Mouse (Mus musculus): ENCODE results near the gene Kdelc2. TPM values are rescaled to one million over a fixed set of nuclear protein-coding genes. Genes with fewer than 3 reads are reported as not detected.

Kdelc2 gene
- 29.6 and 31.4 TPM in 2 replicates for polyA plus RNA-seq (2015; fragmentation: Nextera tagmentation; extraction: Ambion mirVana)

- peak within 1 kb of the TSS; percentile 77 for H3K4me2 ChIP-seq (replicated peaks)
- WGBS, result under 1% methylated on average over 75 of the region's 75 CpGs
- no peaks in the 10 kb centered on the region for H3K27me3 ChIP-seq
- peak; percentile 95 for ATAC-seq (ENCODE audit: insufficient number of reproducible peaks, low FRiP score, low TSS enrichment, low read depth)
- H3K36me3 ChIP-seq, result 0 out of 2 replicates have a peak, but pooled peaks cover 4% of the 10 kb centered on the region
- peak within 1 kb of the TSS; percentile 92 for H3K9ac ChIP-seq
- H3K4me1 ChIP-seq, result peaks cover 6% of the 10 kb centered on the region; the same call in 1 of the 2 replicates
- peak within 1 kb of the TSS; percentile 98 for H3K27ac ChIP-seq (replicated peaks)
- H3K9me3 ChIP-seq (replicated peaks), result no peaks in the 10 kb centered on the region
- H3K4me3 ChIP-seq (replicated peaks), result peak within 1 kb of the TSS; percentile 67
Measured at GRCm38 (mm10) chr9:53383951-53384866, at the start of gene Kdelc2. TSS of gene Kdelc2 (plus strand) at chr9:53384025.

DNA sequence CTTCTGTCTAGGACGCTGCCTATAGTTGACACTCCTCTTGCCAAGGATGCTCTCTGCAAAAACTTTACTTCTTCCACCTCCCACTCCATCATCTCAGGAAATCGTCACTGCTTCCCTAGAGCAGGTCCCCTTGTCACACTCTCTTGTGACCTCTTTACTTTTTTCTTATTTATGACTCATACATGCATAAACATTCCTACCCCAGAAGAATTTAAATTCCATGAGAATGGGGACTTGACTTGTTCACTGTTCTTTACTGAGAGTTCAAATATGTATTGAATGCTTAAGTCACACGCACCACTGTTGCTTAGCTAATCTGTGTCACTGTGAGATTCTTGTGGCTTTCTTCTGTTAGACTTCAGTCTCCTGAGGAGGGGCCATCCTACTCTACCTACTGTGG lies 48.7 kb upstream of the Kdelc2 start:
- no peak overlapping the region for H3K4me2 ChIP-seq (replicated peaks)
- no peaks in the 10 kb centered on the region for H3K36me3 ChIP-seq
- ATAC-seq (ENCODE audit: insufficient number of reproducible peaks, low FRiP score, low TSS enrichment, low read depth), result no peak
- H3K27ac ChIP-seq (replicated peaks), result no peak overlapping the region
- H3K4me3 ChIP-seq (replicated peaks), result no peak overlapping the region
- no peaks in the 10 kb centered on the region for H3K27me3 ChIP-seq
- 78% methylated on average over 3 of the region's 3 CpGs for WGBS
- H3K4me1 ChIP-seq, result no peaks in the 10 kb centered on the region
- no peaks in the 10 kb centered on the region for H3K9me3 ChIP-seq (replicated peaks)
- no peak overlapping the region for H3K9ac ChIP-seq

GRCm38 (mm10) chr9:53339603-53340002 lies 44.2 kb upstream of the Kdelc2 start:
- no peak for ATAC-seq (ENCODE audit: insufficient number of reproducible peaks, low FRiP score, low TSS enrichment, low read depth)
- 73% methylated on average over 7 of the region's 7 CpGs for WGBS
- Histone ChIP-seq H3K36me3 (no peaks in the 10 kb centered on the region), H3K9ac (no peak overlapping the region), H3K9me3 (replicated peaks) (no peaks in the 10 kb centered on the region), H3K4me1 (peaks cover 5% of the 10 kb centered on the region; the same call in 1 of the 2 replicates), H3K27ac (replicated peaks) (no peak overlapping the region), H3K4me3 (replicated peaks) (no peak overlapping the region), H3K27me3 (no peaks in the 10 kb centered on the region), H3K4me2 (replicated peaks) (no peak overlapping the region)

GRCm38 (mm10) chr9:53340328-53340916 lies 43.4 kb upstream of the Kdelc2 start:
- ATAC-seq (ENCODE audit: insufficient number of reproducible peaks, low FRiP score, low TSS enrichment, low read depth), result no peak
- peak overlapping the region; percentile 61; the same call in 1 of the 2 replicates for H3K27ac ChIP-seq (replicated peaks)
- peaks cover 5% of the 10 kb centered on the region; the same call in 1 of the 2 replicates for H3K4me1 ChIP-seq
- H3K4me2 ChIP-seq (replicated peaks), result peak overlapping the region; percentile 72
- peak overlapping the region; percentile 47 for H3K4me3 ChIP-seq (replicated peaks)
- H3K9me3 ChIP-seq (replicated peaks), result no peaks in the 10 kb centered on the region
- WGBS, result 35% methylated on average over 17 of the region's 17 CpGs
- H3K27me3 ChIP-seq, result no peaks in the 10 kb centered on the region
- H3K9ac ChIP-seq, result no peak overlapping the region
- no peaks in the 10 kb centered on the region for H3K36me3 ChIP-seq

DNA sequence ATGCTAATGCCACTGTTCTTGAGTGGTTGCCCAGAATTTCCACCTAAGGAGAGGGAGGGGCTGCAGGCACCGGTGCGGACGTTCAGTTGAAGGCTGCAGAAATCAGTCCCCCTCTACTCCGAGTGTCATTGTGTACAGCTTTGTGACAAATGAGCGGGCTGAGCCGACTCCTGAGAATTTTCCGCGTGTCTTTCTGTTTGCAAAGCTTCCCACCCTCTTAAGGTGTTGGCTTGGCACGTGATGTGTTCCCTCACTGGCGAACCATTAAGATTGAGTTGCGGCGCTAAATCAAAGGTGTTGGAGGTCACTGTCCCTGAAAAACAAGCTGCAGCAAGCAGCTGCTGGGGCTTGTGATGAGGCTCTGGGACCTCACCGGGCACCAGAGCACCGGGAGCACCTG lies 42.9 kb upstream of the Kdelc2 start:
- no peaks in the 10 kb centered on the region for H3K36me3 ChIP-seq
- peak overlapping the region; percentile 72 for H3K4me2 ChIP-seq (replicated peaks)
- peak overlapping the region; percentile 47 for H3K4me3 ChIP-seq (replicated peaks)
- peaks cover 5% of the 10 kb centered on the region; the same call in 1 of the 2 replicates for H3K4me1 ChIP-seq
- H3K27me3 ChIP-seq, result no peaks in the 10 kb centered on the region
- 11% methylated on average over 14 of the region's 14 CpGs for WGBS
- H3K27ac ChIP-seq (replicated peaks), result peak overlapping the region; percentile 61
- H3K9ac ChIP-seq, result 0 out of 2 replicates have a peak overlapping the region, but pooled peaks have one; percentile 7
- ATAC-seq (ENCODE audit: insufficient number of reproducible peaks, low FRiP score, low TSS enrichment, low read depth), result no peak
- H3K9me3 ChIP-seq (replicated peaks), result no peaks in the 10 kb centered on the region

GRCm38 (mm10) chr9:53341981-53342380 lies 41.8 kb upstream of the Kdelc2 start:
- H3K36me3 ChIP-seq, result no peaks in the 10 kb centered on the region
- peak overlapping the region; percentile 47 for H3K4me3 ChIP-seq (replicated peaks)
- no peak for ATAC-seq (ENCODE audit: insufficient number of reproducible peaks, low FRiP score, low TSS enrichment, low read depth)
- no peaks in the 10 kb centered on the region for H3K9me3 ChIP-seq (replicated peaks)
- H3K27ac ChIP-seq (replicated peaks), result no peak overlapping the region
- H3K27me3 ChIP-seq, result no peaks in the 10 kb centered on the region
- WGBS, result 66% methylated on average over 3 of the region's 3 CpGs
- H3K9ac ChIP-seq, result no peak overlapping the region
- peak overlapping the region; percentile 72 for H3K4me2 ChIP-seq (replicated peaks)
- H3K4me1 ChIP-seq, result peaks cover 5% of the 10 kb centered on the region; the same call in 1 of the 2 replicates

GRCm38 (mm10) chr9:53344646-53345432 lies 39.0 kb upstream of the Kdelc2 start:
- ATAC-seq (ENCODE audit: insufficient number of reproducible peaks, low FRiP score, low TSS enrichment, low read depth), result no peak
- H3K4me1 ChIP-seq, result peaks cover 5% of the 10 kb centered on the region; the same call in 1 of the 2 replicates
- 78% methylated on average over 9 of the region's 9 CpGs for WGBS

DNA sequence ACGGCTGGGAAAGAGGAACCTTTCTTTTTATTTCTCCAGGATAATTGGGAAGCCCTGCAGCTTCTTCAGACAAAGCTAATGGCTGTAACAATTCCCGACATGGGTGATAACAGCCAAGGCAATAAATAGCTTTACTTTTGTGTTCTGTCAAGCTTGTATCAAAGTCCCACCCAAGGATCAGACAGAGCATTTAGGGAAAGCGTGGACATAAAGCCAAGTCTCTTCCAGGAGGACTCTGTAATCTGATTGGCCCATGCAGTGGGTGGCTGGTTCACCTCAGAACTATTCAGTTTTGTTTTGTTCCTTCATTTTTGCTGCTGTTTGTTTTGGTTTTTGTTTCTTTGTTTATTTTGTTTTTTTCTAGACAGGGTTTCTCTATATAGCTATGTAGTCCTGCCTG lies 38.1 kb upstream of the Kdelc2 start:
- H3K4me1 ChIP-seq, result no peaks in the 10 kb centered on the region
- no peaks in the 10 kb centered on the region for H3K36me3 ChIP-seq
- ATAC-seq (ENCODE audit: insufficient number of reproducible peaks, low FRiP score, low TSS enrichment, low read depth), result no peak
- no peak overlapping the region for H3K27ac ChIP-seq (replicated peaks)
- WGBS, result 66% methylated on average over 3 of the region's 3 CpGs
- H3K4me3 ChIP-seq (replicated peaks), result no peak overlapping the region
- H3K27me3 ChIP-seq, result no peaks in the 10 kb centered on the region
- H3K4me2 ChIP-seq (replicated peaks), result no peak overlapping the region
- no peak overlapping the region for H3K9ac ChIP-seq
- no peaks in the 10 kb centered on the region for H3K9me3 ChIP-seq (replicated peaks)

More at GRCm38 (mm10) chr9:53344646-53345432, 39.0 kb upstream of the Kdelc2 start:
- Histone ChIP-seq H3K4me3 (replicated peaks) (no peak overlapping the region), H3K9ac (no peak overlapping the region), H3K27ac (replicated peaks) (no peak overlapping the region), H3K27me3 (no peaks in the 10 kb centered on the region), H3K9me3 (replicated peaks) (no peaks in the 10 kb centered on the region), H3K4me2 (replicated peaks) (no peak overlapping the region), H3K36me3 (no peaks in the 10 kb centered on the region)

- Histone ChIP-seq H3K9ac (no peak overlapping the region), H3K4me3 (replicated peaks) (no peak overlapping the region), H3K4me1 (no peaks in the 10 kb centered on the region), H3K27ac (replicated peaks) (no peak overlapping the region), H3K36me3 (no peaks in the 10 kb centered on the region), H3K27me3 (no peaks in the 10 kb centered on the region), H3K4me2 (replicated peaks) (no peak overlapping the region), H3K9me3 (replicated peaks) (no peaks in the 10 kb centered on the region)
- ATAC-seq (ENCODE audit: insufficient number of reproducible peaks, low FRiP score, low TSS enrichment, low read depth), result no peak
- 65% methylated on average over 6 of the region's 6 CpGs for WGBS
Measured at GRCm38 (mm10) chr9:53346402-53346801, 37.4 kb upstream of the Kdelc2 start.

DNA sequence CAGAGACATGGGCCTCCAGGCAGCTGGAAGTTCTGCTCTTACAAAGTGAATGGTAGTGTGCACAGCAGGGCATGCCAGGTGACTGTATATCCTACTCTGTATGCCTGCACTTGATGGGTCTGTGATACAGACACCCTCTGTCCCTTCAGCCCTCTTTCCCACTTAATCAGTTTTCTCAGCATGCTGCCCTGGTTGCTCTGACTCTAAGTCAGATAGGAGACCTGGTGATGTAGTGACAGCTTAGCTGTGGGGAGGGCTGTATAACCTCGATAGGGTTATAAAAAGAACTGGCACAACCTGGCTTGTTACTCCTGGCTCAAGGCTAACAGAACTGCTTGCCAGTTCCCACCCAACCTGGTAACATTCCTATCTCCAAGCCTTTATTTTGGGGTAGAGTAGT lies 34.6 kb upstream of the Kdelc2 start:
- Histone ChIP-seq H3K4me1 (no peaks in the 10 kb centered on the region), H3K4me2 (replicated peaks) (no peak overlapping the region), H3K27ac (replicated peaks) (no peak overlapping the region), H3K9ac (no peak overlapping the region), H3K27me3 (no peaks in the 10 kb centered on the region), H3K9me3 (replicated peaks) (no peaks in the 10 kb centered on the region), H3K4me3 (replicated peaks) (no peak overlapping the region), H3K36me3 (no peaks in the 10 kb centered on the region)
- no peak for ATAC-seq (ENCODE audit: insufficient number of reproducible peaks, low FRiP score, low TSS enrichment, low read depth)
- WGBS, result 71% methylated on average over 1 of the region's 1 CpGs

- no peak for ATAC-seq (ENCODE audit: insufficient number of reproducible peaks, low FRiP score, low TSS enrichment, low read depth)
- no peak overlapping the region for H3K4me3 ChIP-seq (replicated peaks)
- H3K27me3 ChIP-seq, result no peaks in the 10 kb centered on the region
- no peaks in the 10 kb centered on the region for H3K36me3 ChIP-seq
- H3K9ac ChIP-seq, result no peak overlapping the region
- no peak overlapping the region for H3K4me2 ChIP-seq (replicated peaks)
- no peaks in the 10 kb centered on the region for H3K4me1 ChIP-seq
- H3K9me3 ChIP-seq (replicated peaks), result no peaks in the 10 kb centered on the region
- whole genome bisulfite sequencing, result 90% methylated on average over 2 of the region's 2 CpGs
- no peak overlapping the region for H3K27ac ChIP-seq (replicated peaks)
Measured at GRCm38 (mm10) chr9:53350331-53350730, 33.5 kb upstream of the Kdelc2 start.
